Mouse (Mus musculus) heart, adult 2 months (tissue): ENCODE results near the gene Clstn2.

Experiments
- CTCF ChIP-seq: fragments of 200-600 bp; IDR thresholded peaks from 2 replicates; pipeline ENCODE4 v1.8.1; 2022; ENCODE audit warnings: antibody characterized with exemption, mild to moderate bottlenecking, moderate library complexity
- EP300 ChIP-seq: fragments of 200-500 bp; IDR thresholded peaks from 2 replicates; pipeline ENCODE4 v1.6.1; 2011; ENCODE audit warnings: low read depth, low read length, control low read depth; ENCODE audit not compliant: insufficient read depth
- POLR2A ChIP-seq: fragments of 200-500 bp; IDR thresholded peaks from 2 replicates; pipeline ENCODE4 v1.6.1; 2011; ENCODE audit warnings: mild to moderate bottlenecking, low read depth, low read length, control low read depth; ENCODE audit not compliant: insufficient read depth

DNA sequence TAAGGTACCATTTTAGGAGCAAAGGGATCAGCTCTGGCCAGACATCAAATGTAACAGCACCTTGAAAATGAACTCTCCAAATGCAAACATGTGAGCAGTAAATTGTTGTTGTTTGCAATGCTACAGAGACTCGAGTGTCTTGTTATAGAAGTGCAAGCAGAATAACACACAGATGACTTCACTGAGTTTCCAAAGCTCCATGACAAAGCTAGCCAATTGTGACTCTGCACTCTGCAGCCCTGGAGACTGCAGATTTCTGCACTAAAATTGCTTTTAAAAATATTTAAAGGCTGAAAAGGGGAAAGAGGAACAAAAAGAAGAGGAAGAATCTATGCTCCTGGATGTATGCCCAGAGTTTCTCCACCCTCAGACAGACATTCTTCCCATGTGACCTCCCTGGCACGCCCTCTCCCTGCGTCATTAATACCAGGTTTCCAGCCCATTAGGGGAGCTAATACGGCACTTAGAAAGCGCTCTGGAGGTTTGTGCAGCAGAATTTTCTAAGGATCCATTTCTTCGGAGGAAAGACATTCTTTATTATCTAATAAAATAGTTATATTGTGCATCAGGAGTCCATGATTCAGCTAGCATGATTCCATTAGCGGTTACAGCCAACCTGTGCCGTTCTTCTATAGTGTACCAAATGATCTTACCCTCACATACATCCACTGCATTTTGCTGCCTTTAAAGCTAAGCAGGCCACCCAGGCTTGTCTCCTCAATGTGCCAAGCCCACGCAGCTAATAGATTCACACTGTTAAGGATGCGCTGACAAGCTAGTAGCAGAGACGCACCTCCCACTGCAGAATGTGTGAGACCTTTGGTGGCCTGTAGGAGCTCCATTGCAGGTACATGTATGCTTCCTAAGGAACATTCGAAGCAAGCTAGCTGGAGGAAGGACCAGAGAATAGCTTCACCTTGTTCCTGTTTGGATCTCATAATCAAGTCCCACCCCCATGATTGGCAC lies 184.8 kb downstream of the Clstn2 start:
- TF ChIP-seq EP300 (no peak), POLR2A (no peak), CTCF (no peak)
